Mouse (Mus musculus) liver, postnatal 0 days (tissue): ENCODE measurements at regions not wholly inside any gene's neighbourhood (a gene's known extent, or its start where the extent isn't known, plus 50 kb on each side); places are given as distances from the start of the nearest gene placed in this dataset.

ENCODE experiments used
- ATAC-seq: fragments of 200-750 bp; cut with Nextera tagmentation; 2 replicates; pipeline ENCODE4 v1.8.0; 2017; ENCODE audit warnings: mild to moderate bottlenecking, moderate library complexity
- DNase-seq: peaks from one replicate; pipeline ENCODE4 v3.0.0-alpha.2; 2016
- H3K27ac ChIP-seq: fragments of 300-500 bp; sonication (generic); 2 replicates; pipeline ENCODE4 v1.5.1; 2014; ENCODE audit warnings: antibody characterized with exemption, moderate library complexity, mild to moderate bottlenecking, low read depth
- H3K27me3 ChIP-seq: fragments of 300-500 bp; sonication (generic); 2 replicates; pipeline ENCODE4 v1.6.1; 2014; ENCODE audit warnings: low read length, control low read depth, mixed read lengths; ENCODE audit not compliant: insufficient read depth
- H3K36me3 ChIP-seq: fragments of 300-500 bp; sonication (generic); replicated peaks from 2 replicates; pipeline ENCODE4 v1.6.1; 2014; ENCODE audit warnings: mild to moderate bottlenecking, control low read depth, low read length, moderate library complexity, mixed read lengths; ENCODE audit not compliant: insufficient read depth
- H3K4me1 ChIP-seq: fragments of 300-500 bp; sonication (generic); 2 replicates; pipeline ENCODE4 v1.6.1; 2014; ENCODE audit warnings: antibody characterized with exemption, mild to moderate bottlenecking, control low read depth; ENCODE audit not compliant: insufficient read depth
- H3K4me2 ChIP-seq: fragments of 300-500 bp; sonication (generic); 2 replicates; pipeline ENCODE4 v1.6.1; 2014; ENCODE audit warnings: low read depth, mild to moderate bottlenecking, low read length, moderate library complexity, mixed read lengths
- H3K4me3 ChIP-seq: fragments of 300-500 bp; sonication (generic); 2 replicates; pipeline ENCODE4 v1.5.1; 2014; ENCODE audit warnings: low read depth, low read length
- H3K9ac ChIP-seq: fragments of 300-500 bp; sonication (generic); replicated peaks from 2 replicates; pipeline ENCODE4 v1.6.1; 2014; ENCODE audit warnings: mild to moderate bottlenecking, moderate library complexity
- H3K9me3 ChIP-seq: fragments of 300-500 bp; sonication (generic); 2 replicates; pipeline ENCODE4 v1.6.1; 2016; ENCODE audit warnings: mild to moderate bottlenecking, control low read depth, low read length, mixed read lengths
- CTCF ChIP-seq: sonication (generic); IDR thresholded peaks from 2 replicates; pipeline ENCODE4 v1.5.1; 2016; ENCODE audit warnings: antibody characterized with exemption, low read depth
- EP300 ChIP-seq: IDR thresholded peaks from 2 replicates; pipeline ENCODE4 v1.6.1; 2016; ENCODE audit warnings: antibody characterized with exemption, low read depth, mild to moderate bottlenecking
- WGBS: fragments of 180-500 bp; shearing (Covaris S2); extraction: QIAGEN DNeasy Blood & Tissue Kit; methylation state at CpG from one replicate; pipeline ENCODE4 v1.1.7; 2014; ENCODE audit not compliant: insufficient replicate concordance; 5-methylcytosine and 5-hydroxymethylcytosine counted together

DNA sequence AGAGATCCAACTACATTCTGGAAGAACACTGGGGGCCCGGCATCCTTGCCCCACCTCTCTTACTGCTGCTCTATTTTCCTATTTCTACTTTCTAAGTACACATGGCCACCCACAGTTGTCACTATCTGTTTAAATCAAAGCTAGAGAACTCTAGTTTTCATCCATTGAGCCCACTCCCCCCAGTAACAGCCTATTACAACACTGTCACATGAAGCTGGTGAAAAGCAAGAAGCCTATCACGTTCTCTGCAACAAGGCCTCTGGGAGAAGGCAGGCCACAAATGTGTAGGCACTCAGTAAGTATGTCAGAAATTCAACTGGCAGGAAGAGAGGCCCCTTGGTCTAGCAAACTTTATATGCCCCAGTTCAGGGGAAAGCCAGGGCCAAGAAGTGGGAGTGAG is 222.0 kb upstream of the Smim15 start:
- H3K9ac ChIP-seq = no peak overlapping the region
- no peaks in the 10 kb centered on the region for H3K36me3 ChIP-seq
- no peak overlapping the region for H3K4me2 ChIP-seq
- no peaks in the 10 kb centered on the region for H3K9me3 ChIP-seq
- no peaks in the 10 kb centered on the region for H3K27me3 ChIP-seq
- TF ChIP-seq EP300 (no peak), CTCF (no peak)
- ATAC-seq = no peak
- no peak overlapping the region for H3K4me3 ChIP-seq
- DNase-seq = no peak
- H3K4me1 ChIP-seq = no peaks in the 10 kb centered on the region
- H3K27ac ChIP-seq = no peak overlapping the region
- 77% methylated on average over 2 of the region's 2 CpGs for WGBS

- Histone ChIP-seq H3K36me3 (no peaks in the 10 kb centered on the region), H3K9ac (no peak overlapping the region), H3K4me3 (no peak overlapping the region), H3K27ac (no peak overlapping the region), H3K4me1 (peaks cover 15% of the 10 kb centered on the region; the same call in 1 of the 2 replicates), H3K4me2 (no peak overlapping the region), H3K27me3 (no peaks in the 10 kb centered on the region), H3K9me3 (no peaks in the 10 kb centered on the region)
- 67% methylated on average over 9 of the region's 9 CpGs for WGBS
- ATAC-seq = no peak
- TF ChIP-seq CTCF = no peak
- TF ChIP-seq EP300 = no peak
- no peak for DNase-seq
Observed at GRCm38 (mm10) chr13:107813562-107814161, 230.6 kb upstream of the Smim15 start.

DNA sequence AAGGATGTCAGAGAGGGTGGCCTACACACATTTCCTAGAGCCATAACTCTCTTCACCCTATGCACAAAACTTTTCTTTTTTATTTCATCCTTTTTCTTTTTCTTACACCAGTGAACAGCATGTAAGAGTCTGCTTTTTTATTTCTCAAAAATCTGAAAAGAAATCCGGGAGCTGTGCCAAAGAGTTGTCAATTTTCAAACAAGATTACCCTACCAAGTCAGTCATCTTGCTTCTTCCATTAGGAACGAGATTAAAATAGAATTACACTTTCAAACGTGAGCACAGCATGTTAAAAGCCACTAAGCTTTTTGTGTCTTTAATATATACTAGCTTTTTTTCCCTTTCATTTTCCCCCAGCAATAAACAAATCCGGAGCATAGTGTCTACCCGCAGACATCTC is 232.2 kb upstream of the Smim15 start:
- DNase-seq = no peak
- H3K9ac ChIP-seq = no peak overlapping the region
- TF ChIP-seq EP300 = no peak
- no peak overlapping the region for H3K4me2 ChIP-seq
- H3K27me3 ChIP-seq = no peaks in the 10 kb centered on the region
- peaks cover 15% of the 10 kb centered on the region; the same call in 1 of the 2 replicates for H3K4me1 ChIP-seq
- no peak overlapping the region for H3K27ac ChIP-seq
- WGBS = 61% methylated on average over 5 of the region's 5 CpGs
- H3K9me3 ChIP-seq = no peaks in the 10 kb centered on the region
- ATAC-seq = no peak
- no peak overlapping the region for H3K4me3 ChIP-seq
- H3K36me3 ChIP-seq = no peaks in the 10 kb centered on the region

DNA sequence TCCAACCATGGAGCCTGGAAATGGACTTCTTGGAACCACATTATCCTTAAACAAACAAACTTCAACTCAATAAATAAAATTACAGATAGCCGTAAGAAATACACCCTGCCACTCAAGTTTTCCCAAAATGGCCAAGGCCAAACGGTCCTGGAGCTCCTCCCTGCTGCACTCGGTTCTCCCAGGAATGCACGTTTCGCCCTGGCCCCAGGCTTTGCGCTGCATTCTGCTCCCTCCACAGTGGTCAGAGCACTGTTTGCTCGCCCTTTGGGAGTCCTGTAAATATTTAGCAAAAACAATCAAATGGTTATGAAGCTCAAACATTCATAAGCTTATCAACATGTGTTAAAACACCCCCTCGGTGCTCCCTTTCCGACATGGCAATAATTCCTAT is 233.4 kb upstream of the Smim15 start:
- H3K9me3 ChIP-seq = no peaks in the 10 kb centered on the region
- TF ChIP-seq EP300 = no peak
- no peak for TF ChIP-seq CTCF
- H3K9ac ChIP-seq = no peak overlapping the region
- H3K27me3 ChIP-seq = no peaks in the 10 kb centered on the region
- 0 out of 2 replicates have a peak overlapping the region, but pooled peaks have one; percentile 39 for H3K27ac ChIP-seq
- no peak for DNase-seq
- no peak for ATAC-seq
- WGBS = 57% methylated on average over 9 of the region's 9 CpGs
- no peaks in the 10 kb centered on the region for H3K36me3 ChIP-seq
- peaks cover 15% of the 10 kb centered on the region; the same call in 1 of the 2 replicates for H3K4me1 ChIP-seq
- no peak overlapping the region for H3K4me2 ChIP-seq
- H3K4me3 ChIP-seq = no peak overlapping the region

- H3K4me1 ChIP-seq = peaks cover 15% of the 10 kb centered on the region; the same call in 1 of the 2 replicates
- no peaks in the 10 kb centered on the region for H3K36me3 ChIP-seq
- H3K4me3 ChIP-seq = no peak overlapping the region
- ATAC-seq = no peak
- H3K27me3 ChIP-seq = no peaks in the 10 kb centered on the region
- H3K27ac ChIP-seq = peak overlapping the region; percentile 39; the same call in 1 of the 2 replicates
- WGBS = 51% methylated on average over 9 of the region's 9 CpGs
- H3K4me2 ChIP-seq = no peak overlapping the region
- H3K9ac ChIP-seq = no peak overlapping the region
- DNase-seq = no peak
- no peaks in the 10 kb centered on the region for H3K9me3 ChIP-seq
- TF ChIP-seq CTCF (no peak), EP300 (no peak)
Observed at GRCm38 (mm10) chr13:107810060-107810801, 234.0 kb upstream of the Smim15 start.

DNA sequence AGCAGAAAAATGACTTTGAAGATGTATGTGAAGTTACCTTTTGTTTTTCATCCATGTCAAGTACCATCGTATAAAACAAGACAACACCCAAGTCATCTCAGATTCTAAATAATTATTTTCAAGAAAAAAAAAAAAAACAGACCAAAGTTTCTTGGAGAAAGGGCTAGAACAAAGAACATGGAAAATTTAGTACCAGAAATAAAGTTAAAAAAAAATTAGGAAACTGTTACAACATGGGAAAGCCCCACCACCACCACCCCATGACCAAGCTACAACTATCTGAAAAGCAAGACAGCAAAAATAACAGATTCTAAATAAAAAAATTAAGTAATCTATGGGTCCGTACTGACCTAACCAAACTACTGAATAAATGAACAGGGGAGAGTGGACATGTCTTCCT is 235.3 kb upstream of the Smim15 start:
- H3K4me3 ChIP-seq = no peak overlapping the region
- H3K4me1 ChIP-seq = peaks cover 15% of the 10 kb centered on the region; the same call in 1 of the 2 replicates
- no peak overlapping the region for H3K9ac ChIP-seq
- TF ChIP-seq CTCF = no peak
- TF ChIP-seq EP300 = no peak
- 86% methylated on average over 2 of the region's 2 CpGs for WGBS
- H3K27me3 ChIP-seq = no peaks in the 10 kb centered on the region
- no peak for ATAC-seq
- H3K27ac ChIP-seq = no peak overlapping the region
- no peak overlapping the region for H3K4me2 ChIP-seq
- H3K36me3 ChIP-seq = no peaks in the 10 kb centered on the region
- DNase-seq = no peak
- H3K9me3 ChIP-seq = no peaks in the 10 kb centered on the region
